Mouse (Mus musculus) gastrocnemius, postnatal 4 days (tissue): Measurements from ENCODE around the gene Izumo2. TPM values are rescaled to one million over a fixed set of nuclear protein-coding genes. Genes with fewer than 3 reads are reported as not detected.
"Not testable (repeated sequence)": the region's sequence is repeated elsewhere in the genome, so short reads cannot be mapped to it uniquely, and the experiment has no call there.

Experiments
- DNase-seq, 2 experiments: peaks; one replicate each; pipeline ENCODE4 v3.0.0; 2021 to 2022; ENCODE audit warnings: low spot score in 2 of 2, mixed read lengths in 2 of 2
- total RNA-seq, 2 experiments: library from RNA; stranded (reverse); gene quantifications; 2 replicates each; pipeline ENCODE4 v1.2.3; 2021

Gene Izumo2
- total RNA-seq, 2 experiments from 2014 or later: not detected

DNA sequence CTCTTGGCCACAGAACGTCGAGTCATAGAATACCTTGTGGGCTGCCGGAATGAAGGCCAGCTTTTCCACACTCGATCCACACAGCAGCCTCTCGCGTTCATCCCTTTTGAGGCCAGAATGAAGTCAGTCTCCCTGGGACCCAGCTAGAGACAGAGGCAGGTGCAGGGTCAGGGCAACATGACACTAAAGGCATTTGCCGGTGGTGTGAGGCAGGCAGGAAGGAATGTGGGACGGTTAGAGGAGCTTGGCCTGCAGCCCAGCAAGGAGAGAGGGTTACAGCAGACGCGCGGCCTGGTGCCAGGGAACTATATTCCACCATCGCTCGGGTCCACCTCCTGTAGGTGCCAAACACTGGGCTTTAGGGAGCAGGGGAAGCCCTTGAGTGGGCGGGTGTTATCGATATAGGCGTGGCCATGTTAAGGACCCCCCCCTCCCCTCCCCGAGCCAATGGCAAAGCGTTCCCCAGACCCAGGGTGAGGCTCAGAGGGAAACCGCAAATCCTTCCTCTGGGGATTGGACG lies 11.3 kb upstream of the Izumo2 start:
- peak; percentile 55 to 79 for DNase-seq

DNA sequence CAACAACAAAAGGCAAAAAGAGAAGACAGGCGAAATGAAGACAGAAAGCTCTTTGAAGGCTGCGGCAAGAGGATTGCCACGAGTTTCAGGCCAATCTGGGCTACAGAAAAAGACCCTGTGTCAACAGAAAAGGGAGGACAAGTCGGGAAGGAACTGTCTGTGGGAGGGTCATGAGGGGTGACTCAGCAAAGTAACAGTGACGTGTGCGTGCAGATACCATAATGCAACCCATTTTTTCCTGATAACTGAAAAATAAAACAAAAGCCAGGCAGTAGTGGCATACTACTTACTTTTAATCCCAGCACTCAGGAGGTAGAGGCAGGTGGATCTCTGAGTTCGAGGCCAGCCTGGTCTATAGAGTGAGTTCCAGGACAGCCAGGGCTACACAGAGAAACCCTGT lies 10.6 kb upstream of the Izumo2 start:
- DNase-seq: no peak

DNA sequence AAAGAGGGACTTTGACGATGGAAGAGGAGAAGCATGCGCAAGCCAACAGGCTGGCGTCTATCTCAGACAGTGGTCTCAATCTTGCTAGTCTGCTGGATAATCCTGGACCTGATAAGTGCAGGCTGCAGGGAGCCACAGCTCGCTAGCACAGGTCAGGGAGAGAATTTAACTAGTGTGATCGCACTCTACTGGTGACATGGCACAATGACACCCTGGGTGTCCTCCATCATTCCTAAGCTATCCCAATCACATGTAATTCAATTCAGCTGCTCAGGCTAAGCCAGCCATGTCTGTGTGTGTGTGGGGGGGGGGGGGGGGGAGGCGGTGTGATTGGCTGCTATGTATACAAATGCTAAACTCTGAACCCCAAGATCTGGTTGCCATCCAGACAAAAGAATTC lies 6.6 kb upstream of the Izumo2 start:
- DNase-seq: no peak

DNA sequence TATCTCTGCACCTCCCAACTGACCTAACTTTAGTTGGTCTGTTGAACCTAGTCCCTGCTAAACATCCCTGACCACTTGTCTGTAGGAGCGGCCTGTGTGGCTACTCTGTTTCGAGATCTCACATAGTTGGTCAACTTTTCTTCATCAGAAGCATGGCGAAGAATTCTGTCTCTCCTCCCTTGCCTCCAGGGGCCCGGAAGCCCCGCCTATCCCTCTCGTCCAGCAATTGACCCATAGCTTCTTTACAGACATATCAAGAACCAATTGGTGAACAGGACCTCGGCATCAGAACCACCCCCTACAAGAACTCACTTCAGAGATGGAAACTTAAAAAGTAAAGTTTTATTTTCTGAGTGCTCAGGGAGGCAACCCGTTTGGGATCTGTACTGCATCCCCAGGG lies 5.6 kb upstream of the Izumo2 start:
- no peak for DNase-seq

DNA sequence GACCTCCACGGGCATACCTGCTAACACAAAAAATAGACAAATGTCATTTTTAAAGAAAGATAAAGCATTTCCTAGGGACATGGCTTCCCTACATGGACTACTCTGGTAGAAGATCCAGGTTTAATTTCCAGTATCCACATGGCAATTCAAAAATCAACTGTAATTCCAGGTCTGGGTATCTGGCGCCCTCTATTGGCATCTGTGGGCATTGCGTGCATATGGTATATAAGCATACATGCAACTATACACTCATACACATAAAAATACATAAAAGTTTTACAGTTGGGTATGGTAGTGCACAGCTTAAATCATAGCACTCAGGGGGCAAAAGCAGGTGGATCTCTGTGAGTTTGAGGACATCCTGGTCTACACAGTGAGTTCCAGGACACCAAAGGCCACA lies 4.2 kb upstream of the Izumo2 start:
- no peak for DNase-seq

DNA sequence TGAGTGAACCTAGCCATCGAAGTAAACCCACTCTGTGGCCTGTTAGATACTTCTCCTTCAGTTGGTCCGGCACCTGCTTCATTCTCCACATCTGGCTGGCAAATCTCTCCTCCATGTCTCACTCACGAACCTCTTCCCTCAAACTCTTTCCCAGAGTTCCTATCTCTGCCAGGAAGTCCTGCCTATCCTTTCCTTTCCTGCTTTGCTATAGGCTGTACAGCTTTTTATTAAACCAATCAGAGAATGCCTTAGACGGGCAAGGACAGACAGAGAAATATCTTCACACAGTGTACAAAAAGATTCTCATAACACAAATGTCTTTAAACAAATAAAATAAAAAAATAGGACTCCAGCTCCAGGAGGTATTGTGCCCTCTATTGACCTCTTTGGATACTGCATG lies 3.5 kb upstream of the Izumo2 start:
- no peak for DNase-seq

DNA sequence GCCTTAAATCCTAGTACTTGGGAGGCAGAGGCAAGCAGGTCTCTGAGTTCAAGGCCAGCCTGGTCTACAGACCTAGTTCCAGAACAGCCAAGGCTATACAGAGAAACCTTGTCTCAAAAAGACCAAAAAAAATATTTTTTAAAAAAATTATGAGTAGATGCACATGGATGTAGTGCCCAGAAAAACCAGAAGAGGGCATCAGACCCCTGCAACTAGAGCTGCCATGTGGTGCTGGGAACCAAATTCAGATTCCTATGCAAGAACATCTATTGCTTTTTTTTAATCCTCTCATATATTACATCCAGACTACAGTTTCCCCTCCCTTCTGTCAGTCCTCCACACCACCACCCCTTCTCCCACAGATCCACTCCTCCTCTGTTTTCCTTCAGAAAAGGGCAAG lies 2.2 kb upstream of the Izumo2 start:
- DNase-seq: no peak

DNA sequence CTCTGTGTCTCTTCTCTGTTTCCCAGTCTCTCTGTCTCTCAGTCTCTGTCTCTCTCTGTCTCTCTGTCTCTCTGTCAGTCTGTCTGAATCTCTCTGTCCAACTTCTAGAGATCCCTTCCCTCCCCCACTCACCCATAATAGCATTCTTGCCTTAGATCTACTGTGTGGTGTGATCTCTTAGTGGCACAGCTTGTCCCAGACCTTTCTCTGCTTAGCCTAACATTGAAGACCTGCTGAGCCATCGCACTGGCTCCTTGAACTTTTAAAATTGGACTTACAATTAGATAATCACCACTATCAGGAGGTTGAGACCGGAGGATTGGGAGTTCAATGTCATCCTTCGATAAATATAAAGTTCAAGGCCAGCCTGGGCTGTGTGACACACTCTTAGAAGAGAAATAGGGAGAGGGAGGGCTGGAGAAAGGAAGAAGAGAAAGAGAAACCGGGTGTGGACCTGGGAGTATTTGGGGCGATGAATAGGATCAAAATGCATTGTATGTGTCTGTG lies 1.3 kb upstream of the Izumo2 start:
- no peak for DNase-seq

DNA sequence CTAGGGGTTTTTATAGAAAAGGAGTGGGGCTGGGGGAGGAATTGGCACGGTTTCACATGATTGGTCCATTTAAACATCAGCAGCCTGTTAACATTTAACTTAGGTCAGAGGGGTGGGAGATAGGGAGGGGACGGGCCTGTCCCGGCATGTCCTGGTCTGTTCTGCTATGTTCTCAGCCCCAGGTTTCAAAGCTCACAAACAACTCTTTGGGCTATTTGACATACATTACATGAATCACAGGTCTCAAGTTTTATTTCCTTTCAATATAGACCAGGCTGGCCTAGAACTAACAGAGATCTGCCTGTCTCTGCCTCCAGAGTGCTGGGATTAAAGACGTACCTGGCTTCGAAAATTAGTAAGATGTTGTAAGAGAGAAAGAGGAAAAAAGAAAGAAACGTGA lies 449 bp upstream of the Izumo2 start:
- DNase-seq: not testable (repeated sequence)

DNA sequence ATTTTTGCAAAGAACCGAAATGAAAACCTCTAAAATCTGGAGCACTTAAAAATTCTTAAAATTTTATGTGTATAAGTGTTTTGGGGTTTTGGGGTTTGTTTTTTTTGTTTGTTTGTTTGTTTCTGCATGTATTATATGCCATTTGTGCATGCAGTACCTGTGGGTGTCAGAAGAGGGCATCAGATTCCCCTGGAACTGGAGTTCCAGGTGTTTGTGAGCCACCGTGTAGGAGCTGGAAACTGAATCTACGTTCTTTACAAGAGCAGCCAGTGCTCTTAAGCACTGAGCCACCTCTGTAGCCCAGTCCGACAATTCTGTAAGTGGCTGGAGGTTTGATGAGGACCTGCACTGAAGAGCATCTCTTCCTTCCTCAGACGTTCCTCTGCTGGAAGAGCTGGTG lies 1.3 kb downstream of the Izumo2 start:
- DNase-seq: no peak

DNA sequence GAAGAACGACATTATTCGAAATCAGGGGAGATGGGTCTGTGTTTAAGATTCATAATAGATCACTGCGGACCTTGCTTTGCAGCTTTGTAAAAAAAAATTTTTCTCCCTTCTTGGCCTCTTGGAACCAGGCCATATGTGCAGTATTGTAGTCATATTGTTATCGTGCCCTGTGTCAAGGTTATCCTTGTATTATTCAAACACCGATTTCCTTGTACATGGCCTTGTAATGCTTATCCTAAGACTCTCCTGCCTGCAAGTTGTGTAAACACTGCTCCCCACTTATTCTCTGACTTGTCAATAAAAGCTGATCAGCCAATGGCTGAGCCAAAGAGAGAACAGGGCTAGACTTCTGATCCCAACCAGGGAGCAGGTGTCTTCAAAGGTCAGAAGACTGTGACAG lies 13.5 kb downstream of the Izumo2 start:
- DNase-seq: no peak

DNA sequence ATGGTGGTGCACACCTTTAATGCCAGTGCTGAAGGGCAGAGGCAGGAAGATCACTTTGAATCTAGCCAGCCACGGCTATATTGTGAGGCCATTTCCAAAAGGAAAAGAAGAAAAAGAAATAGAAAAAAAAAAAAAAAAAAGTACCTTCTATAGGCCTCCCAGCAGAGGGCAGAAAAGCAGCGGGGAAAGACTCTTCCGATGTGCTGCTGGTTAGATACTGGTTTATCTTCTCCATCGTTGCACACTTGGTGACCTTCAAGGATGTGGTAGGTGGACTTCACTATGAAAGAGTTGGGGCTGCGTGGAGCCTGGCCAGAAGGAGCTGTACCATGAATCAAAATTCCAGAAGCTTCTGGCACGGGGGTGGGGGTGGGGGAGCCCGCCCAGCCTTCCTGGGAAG lies 15.8 kb downstream of the Izumo2 start:
- DNase-seq: no peak

DNA sequence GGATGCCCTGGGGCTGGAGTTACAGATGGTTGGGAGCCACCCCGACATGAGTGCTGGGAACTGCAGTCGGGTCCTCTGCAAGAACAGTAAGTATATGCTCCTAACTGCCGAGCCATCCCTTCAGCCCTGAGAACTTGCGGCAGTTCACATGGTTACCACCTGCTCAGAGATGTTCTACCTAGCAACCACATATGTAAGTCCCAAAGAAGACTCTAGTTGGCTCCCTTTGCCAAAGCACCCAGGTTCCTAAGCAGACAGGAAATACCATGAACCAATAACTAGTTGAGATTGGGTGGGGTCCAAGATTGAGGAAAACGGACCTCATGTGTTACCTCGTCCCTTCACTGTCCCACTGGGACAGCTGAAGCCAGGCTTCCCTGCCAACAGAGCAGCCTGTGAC lies 17.8 kb downstream of the Izumo2 start:
- no peak for DNase-seq

DNA sequence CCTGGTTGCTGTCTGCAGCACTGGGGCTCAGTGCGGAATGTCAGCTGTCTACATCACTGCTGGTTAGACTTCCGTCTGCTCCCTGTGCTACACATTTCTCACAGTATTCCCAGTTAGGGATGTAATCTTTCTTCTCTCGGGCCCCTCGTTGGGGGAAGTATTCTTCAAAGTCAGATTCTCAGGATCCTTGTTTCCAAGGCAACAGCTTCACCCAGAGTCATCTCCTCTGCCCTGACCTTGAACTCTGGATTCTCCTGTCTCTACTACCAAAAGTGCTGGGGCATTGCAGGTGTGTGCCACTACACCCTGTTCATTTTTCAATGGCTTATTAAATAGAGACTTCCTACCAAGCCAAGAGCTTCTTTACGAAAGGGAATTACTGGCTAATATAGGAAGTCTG lies 18.6 kb downstream of the Izumo2 start:
- DNase-seq: no peak

DNA sequence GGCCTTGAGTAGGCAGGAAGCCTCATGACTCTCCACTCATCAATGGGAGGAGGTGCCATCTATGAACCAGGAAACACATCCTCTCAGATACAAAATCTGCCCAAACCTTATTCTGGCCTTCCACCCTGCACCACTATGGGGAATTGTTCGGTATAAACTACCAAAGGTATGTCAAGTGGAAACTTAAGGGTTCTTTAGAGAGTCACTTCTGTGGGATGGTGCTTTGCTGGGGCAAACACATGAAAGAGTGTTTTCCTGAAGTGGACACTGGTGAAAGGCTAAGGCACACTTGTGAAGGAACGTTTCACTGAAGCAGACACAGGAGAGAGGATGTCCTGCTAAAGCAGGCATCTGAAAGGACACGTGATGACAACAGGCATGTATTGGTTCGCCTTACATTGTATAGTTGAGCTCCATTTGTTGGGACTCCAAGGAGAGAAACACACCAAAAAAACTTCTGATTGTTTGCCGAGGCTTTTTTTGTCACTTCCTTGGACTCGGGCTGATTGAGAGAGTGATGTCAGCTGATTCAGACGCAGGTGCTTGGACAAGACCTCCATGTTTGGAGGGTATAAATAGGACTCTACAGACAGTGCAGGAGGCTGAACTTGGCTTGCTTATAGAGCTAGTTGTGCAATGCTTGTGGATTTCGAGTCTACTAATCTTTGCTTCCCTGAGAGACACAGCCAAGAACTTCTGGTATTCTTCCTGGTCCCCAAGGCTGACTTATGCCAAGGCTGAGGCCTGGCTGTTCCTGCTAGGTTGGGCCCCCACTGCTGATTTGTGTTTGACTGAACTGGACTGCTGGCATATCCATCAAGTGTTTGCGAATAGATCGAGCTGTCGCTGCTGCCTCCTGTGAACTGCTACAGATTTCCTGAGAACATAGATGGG lies 19.8 kb downstream of the Izumo2 start:
- DNase-seq: no peak

DNA sequence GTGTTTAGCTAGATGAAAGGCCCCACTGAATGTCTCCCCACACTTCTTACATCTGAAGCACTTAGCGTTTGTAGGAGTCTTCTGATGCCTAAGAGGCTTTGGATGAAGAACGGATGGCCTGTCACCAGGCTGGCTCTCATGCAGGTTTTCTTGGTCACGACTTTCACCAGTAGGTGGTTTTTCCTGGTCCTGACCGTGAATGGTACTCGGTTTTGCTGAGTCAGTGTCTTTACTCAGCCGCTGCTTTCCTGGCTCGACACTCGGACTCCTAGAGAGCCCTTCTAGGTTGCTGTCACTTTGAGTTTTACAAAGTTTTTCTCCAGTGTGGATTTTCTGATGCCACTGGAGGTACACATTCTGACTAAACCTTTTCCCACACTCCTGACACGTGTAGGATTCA lies 25.2 kb downstream of the Izumo2 start:
- no peak for DNase-seq

DNA sequence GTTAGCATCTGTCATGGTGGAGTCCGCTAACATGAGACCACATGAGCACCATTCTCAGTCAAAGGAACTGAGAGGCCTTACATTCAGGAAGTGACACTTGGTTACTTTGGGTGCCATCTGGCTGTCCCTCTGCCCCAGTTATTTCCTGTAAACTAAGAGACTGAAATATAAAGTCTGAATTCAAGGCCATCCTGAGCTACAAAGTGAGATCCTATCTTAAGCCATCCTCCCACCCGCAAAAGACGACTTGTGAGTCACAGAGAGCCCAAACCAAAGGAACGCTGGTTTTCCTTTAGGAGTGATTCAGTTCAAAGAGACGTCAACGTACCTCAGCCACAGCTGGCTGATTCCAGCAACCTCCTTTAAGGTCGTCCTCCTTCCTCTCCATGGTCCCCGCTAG lies 32.8 kb downstream of the Izumo2 start:
- no peak for DNase-seq

DNA sequence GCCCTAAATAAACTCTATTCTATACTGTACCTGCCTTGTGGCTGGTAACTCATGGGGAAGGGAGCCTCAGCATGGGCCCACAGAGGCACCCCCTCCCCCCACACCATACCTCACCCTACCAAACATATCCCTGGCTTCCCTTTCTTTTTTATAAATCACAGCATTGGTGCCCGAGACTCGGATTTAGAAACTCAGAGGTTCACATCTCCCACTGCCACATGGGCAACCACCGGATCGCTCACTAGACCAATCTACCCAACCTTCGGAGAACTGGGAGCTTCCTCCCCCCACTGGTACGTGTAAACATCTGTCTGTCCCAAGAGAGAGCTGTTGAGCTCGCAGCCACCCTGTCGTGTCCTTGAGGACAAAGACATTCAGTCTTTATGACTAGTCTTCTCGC lies 35.7 kb downstream of the Izumo2 start:
- DNase-seq: no peak

DNA sequence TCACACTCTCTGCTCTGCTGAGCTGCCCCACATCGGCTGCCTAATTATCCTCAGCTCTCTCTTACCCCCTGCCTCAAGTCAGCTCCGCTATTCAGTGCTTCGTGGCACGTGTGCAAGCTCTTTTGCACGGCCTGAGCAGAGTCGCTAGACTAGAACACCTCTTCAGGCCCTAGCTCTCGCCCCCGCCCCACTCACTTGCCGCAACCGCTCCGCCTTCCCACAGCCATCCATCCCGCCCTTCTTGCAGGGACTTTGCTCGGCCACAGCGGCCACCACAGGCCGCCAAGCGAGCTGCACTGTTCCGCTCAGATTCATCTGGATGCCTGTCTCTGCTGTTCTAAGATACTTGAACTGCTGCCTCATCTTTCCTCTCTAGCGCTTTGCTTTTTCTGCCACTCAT lies 36.5 kb downstream of the Izumo2 start:
- peak; percentile 47 to 74 for DNase-seq

DNA sequence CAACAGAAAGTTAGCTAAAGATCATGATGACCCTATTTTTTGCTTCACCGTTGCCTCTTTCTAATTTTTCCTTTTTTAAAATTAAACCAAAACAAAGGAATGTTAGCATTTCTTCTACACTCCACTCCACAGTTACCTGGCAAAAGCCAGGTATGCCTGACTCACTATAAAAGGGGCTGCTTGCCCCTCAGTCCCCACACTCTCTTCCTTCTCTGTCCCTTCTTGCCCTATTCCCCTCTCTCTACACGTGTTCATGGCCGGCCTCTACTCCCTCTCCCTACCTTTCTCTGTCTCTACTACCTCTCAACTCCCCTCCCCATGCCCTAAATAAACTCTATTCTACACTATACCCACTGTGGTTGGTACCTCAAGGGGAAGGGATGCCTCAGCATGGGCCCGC lies 38.6 kb downstream of the Izumo2 start:
- no peak for DNase-seq

DNA sequence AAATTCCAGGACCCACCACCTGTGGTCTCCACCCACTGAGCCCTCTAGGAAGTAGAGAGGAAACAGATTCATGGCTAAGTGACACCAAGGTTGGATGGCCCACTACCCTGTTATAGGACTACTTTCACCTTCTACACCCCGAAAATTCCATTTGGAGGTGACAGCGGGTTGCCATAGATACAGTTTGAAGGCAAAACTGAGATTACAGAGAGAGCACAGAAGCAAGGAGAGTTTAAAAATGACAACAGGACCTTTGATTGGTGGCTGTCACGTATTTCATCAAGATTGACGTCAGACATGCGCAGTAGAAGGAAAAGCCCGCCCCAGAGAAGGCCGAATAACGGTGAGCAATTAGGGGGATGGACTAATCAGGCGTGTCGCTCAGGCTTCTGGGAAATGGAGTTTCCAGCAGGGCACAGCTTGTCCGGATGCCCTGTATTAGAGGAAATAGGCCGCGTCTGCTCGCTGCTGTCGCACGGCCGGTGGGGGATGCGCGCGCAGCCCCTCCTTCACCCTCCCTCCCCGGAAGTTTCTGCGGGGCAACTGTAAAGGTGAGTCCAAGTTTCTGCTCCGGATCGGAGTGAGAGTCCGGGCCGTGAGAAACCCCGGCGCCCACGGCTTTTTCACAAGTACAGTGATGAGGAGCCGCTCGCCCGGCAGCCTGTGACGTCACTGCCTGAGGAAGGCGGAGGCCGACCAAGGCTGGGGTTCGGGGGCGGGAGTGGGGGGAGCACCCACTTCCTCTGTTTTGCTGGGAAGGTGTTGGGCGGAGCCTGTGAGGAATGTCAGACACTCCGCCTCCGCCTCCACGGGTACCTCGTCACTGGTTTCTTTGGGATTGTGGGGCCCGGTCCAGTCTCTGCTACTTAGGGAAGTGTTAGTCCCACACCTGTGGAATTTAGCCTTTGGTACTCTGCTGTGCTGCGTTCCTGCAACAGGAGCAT lies 39.8 kb downstream of the Izumo2 start, which contains the start of gene Vrk3:
Gene Vrk3 (plus strand): TSS at position 313 of the 944 bp plus-strand sequence.
- peak; percentile 81 to 91 for DNase-seq

DNA sequence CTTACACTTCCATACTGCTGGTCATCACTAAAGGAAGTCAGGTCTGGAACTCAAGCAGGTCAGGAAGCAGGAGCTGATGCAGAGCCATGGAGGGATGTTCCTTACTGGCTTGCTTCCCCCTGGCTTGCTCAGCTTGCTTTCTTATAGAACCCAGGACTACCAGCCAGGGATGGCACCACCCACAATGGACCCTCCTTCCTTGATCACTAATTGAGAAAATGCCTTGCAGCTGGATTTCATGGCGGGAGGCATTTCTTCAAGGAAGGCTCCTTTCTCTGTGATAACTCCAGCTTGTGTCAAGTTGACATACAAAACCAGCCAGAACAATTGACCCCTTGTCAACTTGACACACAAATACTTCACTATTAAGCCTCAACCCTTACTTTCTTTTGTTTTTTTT lies 42.4 kb downstream of the Izumo2 start, which contains the start of gene Zfp473:
Gene Zfp473 (minus strand): TSS at position 101 of the 400 bp plus-strand sequence.
- not testable (repeated sequence) for DNase-seq
